Mouse (Mus musculus): Measurements from ENCODE around the gene Celsr2. TPM values are rescaled to one million over a fixed set of nuclear protein-coding genes. Genes with fewer than 3 reads are reported as not detected.
A peak's percentile ranks its signal among the peaks of the same experiment; 100 is the strongest.

Celsr2 gene
- polyA plus RNA-seq, 1 experiment = 60.5 TPM

- TF ChIP-seq CTCF (conservative IDR thresholded peaks at IDR 0.05; ENCODE audit: insufficient read depth, insufficient read length, low read depth, low read length) = no peak
- TF ChIP-seq POLR2A (IDR thresholded peaks at IDR 0.05; ENCODE audit: low read depth, low read length) = no peak
- Histone ChIP-seq H3K27me3 (replicated peaks; ENCODE audit: control insufficient read depth, insufficient read depth, low read length) (no peaks in the 10 kb centered on the region), H3K36me3 (ENCODE audit: control insufficient read depth, insufficient read depth, low read length) (no peaks in the 10 kb centered on the region), H3K4me3 (ENCODE audit: insufficient read depth, low read depth, low read length) (no peak overlapping the region), H3K4me1 (ENCODE audit: control insufficient read depth, insufficient read depth, low read length) (no peaks in the 10 kb centered on the region), H3K27ac (ENCODE audit: insufficient read depth, low read depth, low read length) (no peak overlapping the region)
- no peak for DNase-seq
- WGBS = 87% methylated on average over 3 of the region's 3 CpGs
These were observed 42.7 kb downstream of the Celsr2 start for GRCm38 (mm10) chr3:108372691-108373090.

GRCm38 (mm10) chr3:108372274-108372673, 43.1 kb downstream of the Celsr2 start:
- TF ChIP-seq POLR2A (IDR thresholded peaks at IDR 0.05; ENCODE audit: low read depth, low read length) (no peak), CTCF (conservative IDR thresholded peaks at IDR 0.05; ENCODE audit: insufficient read depth, insufficient read length, low read depth, low read length) (no peak)
- H3K36me3 ChIP-seq (ENCODE audit: control insufficient read depth, insufficient read depth, low read length) = no peaks in the 10 kb centered on the region
- 48% methylated on average over 3 of the region's 3 CpGs for WGBS
- H3K27me3 ChIP-seq (replicated peaks; ENCODE audit: control insufficient read depth, insufficient read depth, low read length) = no peaks in the 10 kb centered on the region
- H3K27ac ChIP-seq (ENCODE audit: insufficient read depth, low read depth, low read length) = no peak overlapping the region
- H3K4me1 ChIP-seq (ENCODE audit: control insufficient read depth, insufficient read depth, low read length) = no peaks in the 10 kb centered on the region
- no peak overlapping the region for H3K4me3 ChIP-seq (ENCODE audit: insufficient read depth, low read depth, low read length)
- DNase-seq = peak; percentile 9

- H3K27me3 ChIP-seq (replicated peaks; ENCODE audit: control insufficient read depth, insufficient read depth, low read length) = no peaks in the 10 kb centered on the region
- H3K4me3 ChIP-seq (ENCODE audit: insufficient read depth, low read depth, low read length) = no peak overlapping the region
- H3K27ac ChIP-seq (ENCODE audit: insufficient read depth, low read depth, low read length) = no peak overlapping the region
- 86% methylated on average over 5 of the region's 5 CpGs for WGBS
- no peak for DNase-seq
- no peaks in the 10 kb centered on the region for H3K4me1 ChIP-seq (ENCODE audit: control insufficient read depth, insufficient read depth, low read length)
- H3K36me3 ChIP-seq (ENCODE audit: control insufficient read depth, insufficient read depth, low read length) = no peaks in the 10 kb centered on the region
- no peak for TF ChIP-seq CTCF (conservative IDR thresholded peaks at IDR 0.05; ENCODE audit: insufficient read depth, insufficient read length, low read depth, low read length)
- no peak for TF ChIP-seq POLR2A (IDR thresholded peaks at IDR 0.05; ENCODE audit: low read depth, low read length)
These were observed 46.6 kb downstream of the Celsr2 start for GRCm38 (mm10) chr3:108368721-108369120.

- H3K27ac ChIP-seq (ENCODE audit: insufficient read depth, low read depth, low read length) = no peak overlapping the region
- DNase-seq = no peak
- 78% methylated on average over 3 of the region's 3 CpGs for WGBS
These were observed 47.5 kb downstream of the Celsr2 start for GRCm38 (mm10) chr3:108367828-108368227.

GRCm38 (mm10) chr3:108367173-108367572, 48.2 kb downstream of the Celsr2 start:
- TF ChIP-seq POLR2A (IDR thresholded peaks at IDR 0.05; ENCODE audit: low read depth, low read length) = no peak
- no peak for TF ChIP-seq CTCF (conservative IDR thresholded peaks at IDR 0.05; ENCODE audit: insufficient read depth, insufficient read length, low read depth, low read length)
- Histone ChIP-seq H3K4me1 (ENCODE audit: control insufficient read depth, insufficient read depth, low read length) (no peaks in the 10 kb centered on the region), H3K27me3 (replicated peaks; ENCODE audit: control insufficient read depth, insufficient read depth, low read length) (no peaks in the 10 kb centered on the region), H3K27ac (ENCODE audit: insufficient read depth, low read depth, low read length) (no peak overlapping the region), H3K36me3 (ENCODE audit: control insufficient read depth, insufficient read depth, low read length) (no peaks in the 10 kb centered on the region), H3K4me3 (ENCODE audit: insufficient read depth, low read depth, low read length) (no peak overlapping the region)
- no peak for DNase-seq
- 70% methylated on average over 9 of the region's 9 CpGs for WGBS

More at GRCm38 (mm10) chr3:108367828-108368227, 47.5 kb downstream of the Celsr2 start:
- H3K4me3 ChIP-seq (ENCODE audit: insufficient read depth, low read depth, low read length) = no peak overlapping the region
- no peaks in the 10 kb centered on the region for H3K27me3 ChIP-seq (replicated peaks; ENCODE audit: control insufficient read depth, insufficient read depth, low read length)
- no peaks in the 10 kb centered on the region for H3K4me1 ChIP-seq (ENCODE audit: control insufficient read depth, insufficient read depth, low read length)
- no peaks in the 10 kb centered on the region for H3K36me3 ChIP-seq (ENCODE audit: control insufficient read depth, insufficient read depth, low read length)
- TF ChIP-seq CTCF (conservative IDR thresholded peaks at IDR 0.05; ENCODE audit: insufficient read depth, insufficient read length, low read depth, low read length) (no peak), POLR2A (IDR thresholded peaks at IDR 0.05; ENCODE audit: low read depth, low read length) (no peak)

GRCm38 (mm10) chr3:108364270-108364995, 50.9 kb downstream of the Celsr2 start, which contains the start of gene Mybphl:
Gene Mybphl (plus strand): TSS chr3:108364911.
- Histone ChIP-seq H3K4me1 (ENCODE audit: control insufficient read depth, insufficient read depth, low read length) (no peaks in the 10 kb centered on the region), H3K36me3 (ENCODE audit: control insufficient read depth, insufficient read depth, low read length) (no peaks in the 10 kb centered on the region), H3K27ac (ENCODE audit: insufficient read depth, low read depth, low read length) (no peak within 1 kb of the TSS), H3K4me3 (ENCODE audit: insufficient read depth, low read depth, low read length) (no peak within 1 kb of the TSS), H3K27me3 (replicated peaks; ENCODE audit: control insufficient read depth, insufficient read depth, low read length) (no peaks in the 10 kb centered on the region)
- no peak for TF ChIP-seq CTCF (conservative IDR thresholded peaks at IDR 0.05; ENCODE audit: insufficient read depth, insufficient read length, low read depth, low read length)
- TF ChIP-seq POLR2A (IDR thresholded peaks at IDR 0.05; ENCODE audit: low read depth, low read length) = no peak
- WGBS = 57% methylated on average over 9 of the region's 9 CpGs
- no peak for DNase-seq

GRCm38 (mm10) chr3:108363626-108364025, 51.7 kb downstream of the Celsr2 start:
- Histone ChIP-seq H3K27ac (ENCODE audit: insufficient read depth, low read depth, low read length) (no peak overlapping the region), H3K36me3 (ENCODE audit: control insufficient read depth, insufficient read depth, low read length) (no peaks in the 10 kb centered on the region), H3K27me3 (replicated peaks; ENCODE audit: control insufficient read depth, insufficient read depth, low read length) (no peaks in the 10 kb centered on the region), H3K4me1 (ENCODE audit: control insufficient read depth, insufficient read depth, low read length) (no peaks in the 10 kb centered on the region), H3K4me3 (ENCODE audit: insufficient read depth, low read depth, low read length) (no peak overlapping the region)
- TF ChIP-seq POLR2A (IDR thresholded peaks at IDR 0.05; ENCODE audit: low read depth, low read length) = no peak
- no peak for TF ChIP-seq CTCF (conservative IDR thresholded peaks at IDR 0.05; ENCODE audit: insufficient read depth, insufficient read length, low read depth, low read length)
- DNase-seq = no peak
- 75% methylated on average over 3 of the region's 3 CpGs for WGBS
